Mouse (Mus musculus): Measurements from ENCODE around the gene Kirrel3. TPM values are rescaled to one million over a fixed set of nuclear protein-coding genes. Genes with fewer than 3 reads are reported as not detected.

Gene Kirrel3
- total and polyA plus RNA-seq, 3 experiments, result 0.98 TPM; not detected in 2

DNA sequence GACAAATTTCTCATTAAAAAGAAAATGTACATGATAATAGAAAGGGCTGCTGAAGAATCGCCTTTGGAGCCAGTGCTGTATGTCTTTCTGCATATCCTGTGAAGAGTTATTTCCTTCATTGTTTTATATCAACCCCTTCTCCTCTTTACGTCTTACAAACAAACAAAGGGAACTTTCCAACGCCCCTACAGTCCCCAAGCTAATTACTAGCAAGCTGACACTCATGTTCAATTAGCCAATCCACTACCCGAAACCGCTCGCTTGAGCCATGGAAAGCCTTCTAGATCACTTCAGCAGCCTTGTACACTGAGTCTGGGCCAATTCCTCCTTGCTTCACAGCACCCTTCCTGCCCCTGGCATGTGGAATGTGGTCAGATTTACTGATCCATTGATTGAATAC, 150.0 kb downstream of the Kirrel3 start:
- DNase-seq (ENCODE audit: low spot score) (no peak), ATAC-seq (ENCODE audit: extremely low read depth, insufficient number of reproducible peaks, low FRiP score, poor library complexity, severe bottlenecking) (no peak)
- Histone ChIP-seq H3K27me3 (ENCODE audit: insufficient read depth, low read length) (no peaks in the 10 kb centered on the region), H3K4me3 (ENCODE audit: low read depth, low read length) (no peak overlapping the region), H3K36me3 (replicated peaks) (no peaks in the 10 kb centered on the region), H3K9me3 (replicated peaks) (no peaks in the 10 kb centered on the region), H3K4me1 (ENCODE audit: insufficient read depth, low read depth, low read length) (no peaks in the 10 kb centered on the region)
- TF ChIP-seq GATA1 (IDR thresholded peaks at IDR 0.05; ENCODE audit: borderline replicate concordance, low read length) (no peak), POLR2AphosphoS5 (IDR thresholded peaks at IDR 0.05; ENCODE audit: insufficient replicate concordance, low read depth, low read length) (no peak), CTCF (IDR thresholded peaks at IDR 0.05; ENCODE audit: low read depth, low read length) (no peak), GATA2 (IDR thresholded peaks at IDR 0.05; ENCODE audit: borderline replicate concordance, low read depth, low read length) (no peak), TAL1 (conservative IDR thresholded peaks at IDR 0.05; ENCODE audit: low read depth, low read length) (no peak)

DNA sequence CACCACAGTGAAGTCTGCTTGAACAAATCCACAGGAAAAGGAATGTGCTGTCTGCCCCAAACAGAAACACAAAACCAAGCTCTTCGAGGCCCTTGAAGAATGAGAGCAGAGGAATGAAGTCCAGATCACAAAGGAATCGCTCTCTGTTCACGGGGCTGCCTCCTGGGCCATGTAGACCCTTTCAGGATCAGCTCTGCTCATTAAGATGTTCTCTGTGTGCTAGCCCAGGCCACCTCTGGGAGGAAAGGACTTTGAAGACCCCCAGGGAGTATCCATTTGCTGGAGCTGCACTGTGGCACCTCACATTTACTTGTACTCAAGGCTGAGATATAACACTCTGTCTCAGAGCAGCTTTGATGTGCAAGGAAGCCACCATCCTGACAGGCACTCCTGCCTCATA, 158.2 kb downstream of the Kirrel3 start:
- Histone ChIP-seq H3K27me3 (ENCODE audit: insufficient read depth, low read length) (no peaks in the 10 kb centered on the region), H3K4me3 (ENCODE audit: low read depth, low read length) (no peak overlapping the region), H3K9me3 (replicated peaks) (no peaks in the 10 kb centered on the region), H3K36me3 (replicated peaks) (no peaks in the 10 kb centered on the region), H3K4me1 (ENCODE audit: insufficient read depth, low read depth, low read length) (no peaks in the 10 kb centered on the region)
- ATAC-seq (ENCODE audit: extremely low read depth, insufficient number of reproducible peaks, low FRiP score, poor library complexity, severe bottlenecking), result no peak
- no peak for DNase-seq (ENCODE audit: low spot score)
- TF ChIP-seq GATA2 (IDR thresholded peaks at IDR 0.05; ENCODE audit: borderline replicate concordance, low read depth, low read length), result no peak

DNA sequence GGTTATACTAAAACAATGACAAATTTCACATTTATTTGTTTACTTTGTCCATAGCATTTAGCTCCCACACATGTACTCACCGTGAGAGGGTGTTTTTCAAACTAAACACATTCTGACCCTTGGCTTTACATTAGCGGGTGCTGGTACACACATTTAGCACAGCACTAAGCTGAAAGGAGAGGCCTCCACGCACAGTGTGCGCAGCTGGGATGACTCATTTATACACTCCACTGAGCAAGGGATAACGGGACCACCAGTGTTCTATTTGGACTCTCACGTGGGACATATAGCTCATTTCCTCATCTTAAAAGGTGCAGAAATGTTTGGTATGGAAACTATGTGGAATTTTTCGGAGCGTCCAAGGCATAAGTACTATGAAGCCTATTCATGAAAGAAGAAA, 158.7 kb downstream of the Kirrel3 start:
- Histone ChIP-seq H3K4me1 (ENCODE audit: insufficient read depth, low read depth, low read length) (no peaks in the 10 kb centered on the region), H3K4me3 (ENCODE audit: low read depth, low read length) (no peak overlapping the region), H3K27me3 (ENCODE audit: insufficient read depth, low read length) (no peaks in the 10 kb centered on the region), H3K36me3 (replicated peaks) (no peaks in the 10 kb centered on the region), H3K9me3 (replicated peaks) (no peaks in the 10 kb centered on the region)
- DNase-seq (ENCODE audit: low spot score) (no peak), ATAC-seq (ENCODE audit: extremely low read depth, insufficient number of reproducible peaks, low FRiP score, poor library complexity, severe bottlenecking) (no peak)
- TF ChIP-seq GATA2 (IDR thresholded peaks at IDR 0.05; ENCODE audit: borderline replicate concordance, low read depth, low read length) (no peak), TAL1 (conservative IDR thresholded peaks at IDR 0.05; ENCODE audit: low read depth, low read length) (no peak), GATA1 (IDR thresholded peaks at IDR 0.05; ENCODE audit: borderline replicate concordance, low read length) (no peak), CTCF (IDR thresholded peaks at IDR 0.05; ENCODE audit: low read depth, low read length) (no peak), POLR2AphosphoS5 (IDR thresholded peaks at IDR 0.05; ENCODE audit: insufficient replicate concordance, low read depth, low read length) (no peak)

DNA sequence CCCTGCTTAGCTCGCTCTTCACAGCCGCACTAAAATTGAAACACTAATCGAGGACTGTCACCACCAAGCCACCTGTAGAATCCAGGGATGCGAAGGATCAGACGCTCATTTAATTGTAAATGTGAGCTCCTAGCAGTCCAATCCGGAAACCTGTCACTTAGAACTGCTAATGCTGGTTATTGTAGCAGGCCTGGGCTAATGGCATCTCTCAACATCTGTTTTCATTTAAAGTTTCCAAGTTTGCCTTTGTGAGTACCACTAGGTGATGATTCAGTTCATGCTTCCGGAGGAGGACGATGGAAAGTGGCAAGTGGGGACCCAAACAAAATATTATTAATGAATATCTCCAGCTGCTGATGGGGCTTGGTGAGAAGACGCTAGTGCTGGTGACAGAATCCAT, 161.1 kb downstream of the Kirrel3 start:
- H3K4me1 ChIP-seq (ENCODE audit: insufficient read depth, low read depth, low read length), result no peaks in the 10 kb centered on the region
- no peaks in the 10 kb centered on the region for H3K9me3 ChIP-seq (replicated peaks)
- ATAC-seq (ENCODE audit: extremely low read depth, insufficient number of reproducible peaks, low FRiP score, poor library complexity, severe bottlenecking) (no peak), DNase-seq (ENCODE audit: low spot score) (no peak)
- H3K36me3 ChIP-seq (replicated peaks), result no peaks in the 10 kb centered on the region
- no peaks in the 10 kb centered on the region for H3K27me3 ChIP-seq (ENCODE audit: insufficient read depth, low read length)
- no peak for TF ChIP-seq POLR2AphosphoS5 (IDR thresholded peaks at IDR 0.05; ENCODE audit: insufficient replicate concordance, low read depth, low read length)
- TF ChIP-seq TAL1 (conservative IDR thresholded peaks at IDR 0.05; ENCODE audit: low read depth, low read length), result no peak
- TF ChIP-seq GATA2 (IDR thresholded peaks at IDR 0.05; ENCODE audit: borderline replicate concordance, low read depth, low read length), result no peak
- no peak for TF ChIP-seq GATA1 (IDR thresholded peaks at IDR 0.05; ENCODE audit: borderline replicate concordance, low read length)
- TF ChIP-seq CTCF (IDR thresholded peaks at IDR 0.05; ENCODE audit: low read depth, low read length), result no peak
- H3K4me3 ChIP-seq (ENCODE audit: low read depth, low read length), result no peak overlapping the region

DNA sequence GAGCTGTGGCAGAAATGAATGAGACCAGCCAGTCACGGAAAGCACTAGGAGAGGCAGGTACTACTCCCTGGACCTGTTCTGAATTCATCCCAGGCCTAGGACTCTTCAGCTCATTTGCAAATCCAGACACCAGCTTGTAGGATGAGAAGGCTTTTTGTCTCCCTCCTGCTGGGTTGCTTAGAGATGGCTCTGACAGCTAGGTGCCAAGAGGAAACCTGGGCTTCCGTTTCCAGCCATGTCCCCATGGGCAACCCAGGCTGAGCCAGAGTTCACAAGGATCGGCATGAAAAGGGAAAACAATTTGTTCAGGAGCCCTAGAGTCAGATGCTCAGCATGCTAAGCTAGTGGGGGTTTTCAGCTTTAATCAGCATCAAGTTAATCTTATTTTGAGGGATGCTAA, 166.6 kb downstream of the Kirrel3 start:
- no peak for TF ChIP-seq POLR2AphosphoS5 (IDR thresholded peaks at IDR 0.05; ENCODE audit: insufficient replicate concordance, low read depth, low read length)
- TF ChIP-seq CTCF (IDR thresholded peaks at IDR 0.05; ENCODE audit: low read depth, low read length), result no peak
- TF ChIP-seq GATA2 (IDR thresholded peaks at IDR 0.05; ENCODE audit: borderline replicate concordance, low read depth, low read length), result no peak
- no peak for TF ChIP-seq GATA1 (IDR thresholded peaks at IDR 0.05; ENCODE audit: borderline replicate concordance, low read length)
- no peak for TF ChIP-seq TAL1 (conservative IDR thresholded peaks at IDR 0.05; ENCODE audit: low read depth, low read length)
- DNase-seq (ENCODE audit: low spot score) (no peak), ATAC-seq (ENCODE audit: extremely low read depth, insufficient number of reproducible peaks, low FRiP score, poor library complexity, severe bottlenecking) (no peak)
- Histone ChIP-seq H3K9me3 (replicated peaks) (no peaks in the 10 kb centered on the region), H3K36me3 (replicated peaks) (no peaks in the 10 kb centered on the region), H3K4me3 (ENCODE audit: low read depth, low read length) (no peak overlapping the region), H3K4me1 (ENCODE audit: insufficient read depth, low read depth, low read length) (no peaks in the 10 kb centered on the region), H3K27me3 (ENCODE audit: insufficient read depth, low read length) (no peaks in the 10 kb centered on the region)

DNA sequence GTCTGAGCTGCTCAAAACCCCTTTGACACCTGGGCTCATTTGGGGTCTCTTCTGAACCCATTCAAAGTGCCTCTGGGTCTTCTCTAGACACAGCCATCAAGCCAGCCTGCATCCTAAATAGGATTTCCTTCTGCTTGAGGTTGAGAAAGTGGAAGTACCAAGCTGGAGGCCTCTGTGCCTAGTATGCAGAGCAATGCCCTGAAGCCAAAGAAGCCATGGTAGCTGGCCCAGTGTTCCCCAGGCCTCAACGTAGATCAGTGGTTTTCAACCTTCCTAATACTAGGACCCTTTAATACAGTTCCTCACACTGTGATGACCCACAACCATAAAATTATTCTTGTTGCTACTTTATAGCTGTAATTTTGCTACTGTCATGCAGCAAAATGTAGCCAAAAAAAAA, 167.4 kb downstream of the Kirrel3 start:
- TF ChIP-seq CTCF (IDR thresholded peaks at IDR 0.05; ENCODE audit: low read depth, low read length) (no peak), TAL1 (conservative IDR thresholded peaks at IDR 0.05; ENCODE audit: low read depth, low read length) (no peak), POLR2AphosphoS5 (IDR thresholded peaks at IDR 0.05; ENCODE audit: insufficient replicate concordance, low read depth, low read length) (no peak), GATA2 (IDR thresholded peaks at IDR 0.05; ENCODE audit: borderline replicate concordance, low read depth, low read length) (no peak), GATA1 (IDR thresholded peaks at IDR 0.05; ENCODE audit: borderline replicate concordance, low read length) (no peak)

DNA sequence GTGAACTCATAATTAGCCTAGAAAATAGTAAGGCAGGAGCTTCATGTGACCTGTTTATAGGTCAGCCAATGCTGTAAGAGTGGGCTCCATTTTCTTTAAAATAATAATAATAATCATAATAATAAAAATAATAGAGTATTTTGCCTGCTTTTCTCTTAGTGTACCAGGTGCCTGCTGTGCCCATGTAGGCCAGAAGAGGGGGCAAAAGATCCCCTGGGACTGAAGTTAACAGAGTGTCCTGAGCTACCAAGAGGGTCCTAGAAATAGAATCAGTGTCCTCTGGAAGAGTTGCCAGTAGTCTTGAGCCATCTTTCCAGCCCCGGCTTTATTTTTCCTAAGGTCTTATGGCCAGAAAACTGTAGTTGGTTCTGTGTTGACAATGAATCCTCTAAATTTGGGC, 174.9 kb downstream of the Kirrel3 start:
- Histone ChIP-seq H3K27me3 (ENCODE audit: insufficient read depth, low read length) (no peaks in the 10 kb centered on the region), H3K4me3 (ENCODE audit: low read depth, low read length) (no peak overlapping the region), H3K9me3 (replicated peaks) (peaks cover 3% of the 10 kb centered on the region; the same call in 1 of the 2 replicates), H3K4me1 (ENCODE audit: insufficient read depth, low read depth, low read length) (no peaks in the 10 kb centered on the region), H3K36me3 (replicated peaks) (no peaks in the 10 kb centered on the region)
- ATAC-seq (ENCODE audit: extremely low read depth, insufficient number of reproducible peaks, low FRiP score, poor library complexity, severe bottlenecking) (no peak), DNase-seq (ENCODE audit: low spot score) (no peak)
- TF ChIP-seq CTCF (IDR thresholded peaks at IDR 0.05; ENCODE audit: low read depth, low read length) (no peak), GATA1 (IDR thresholded peaks at IDR 0.05; ENCODE audit: borderline replicate concordance, low read length) (no peak), TAL1 (conservative IDR thresholded peaks at IDR 0.05; ENCODE audit: low read depth, low read length) (no peak), GATA2 (IDR thresholded peaks at IDR 0.05; ENCODE audit: borderline replicate concordance, low read depth, low read length) (no peak), POLR2AphosphoS5 (IDR thresholded peaks at IDR 0.05; ENCODE audit: insufficient replicate concordance, low read depth, low read length) (no peak)

More for the DNA sequence above, 167.4 kb downstream of the Kirrel3 start:
- no peak for ATAC-seq (ENCODE audit: extremely low read depth, insufficient number of reproducible peaks, low FRiP score, poor library complexity, severe bottlenecking)
- no peak overlapping the region for H3K4me3 ChIP-seq (ENCODE audit: low read depth, low read length)
- H3K27me3 ChIP-seq (ENCODE audit: insufficient read depth, low read length), result no peaks in the 10 kb centered on the region
- H3K4me1 ChIP-seq (ENCODE audit: insufficient read depth, low read depth, low read length), result no peaks in the 10 kb centered on the region
- DNase-seq (ENCODE audit: low spot score), result no peak
- no peaks in the 10 kb centered on the region for H3K9me3 ChIP-seq (replicated peaks)
- H3K36me3 ChIP-seq (replicated peaks), result no peaks in the 10 kb centered on the region
